Mouse (Mus musculus): ENCODE measurements around the gene Ankrd11. TPM values are rescaled to one million over a fixed set of nuclear protein-coding genes. Genes with fewer than 3 reads are reported as not detected.

Gene Ankrd11
- polyA plus RNA-seq, 1 experiment from 2014 or later = 70.8 TPM

DNA sequence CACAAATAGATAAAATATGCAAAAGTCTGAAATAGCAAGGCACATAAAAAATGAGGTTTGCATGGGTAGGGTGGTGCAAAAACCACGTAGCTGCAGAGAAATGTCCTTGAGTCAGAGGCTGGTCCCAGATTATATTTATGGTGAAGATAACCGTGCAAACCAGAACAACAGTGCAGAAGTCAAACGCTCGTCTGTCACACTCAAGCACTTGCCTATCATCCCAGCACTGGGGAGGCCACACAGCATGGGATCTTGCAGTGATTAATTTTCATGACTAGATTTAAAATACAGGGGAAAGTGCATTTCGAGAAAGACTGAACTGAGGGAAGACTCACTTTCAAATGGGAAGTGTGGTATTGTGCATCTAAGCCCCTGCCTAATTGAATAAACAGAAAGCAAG lies 48.3 kb downstream of the Ankrd11 start:
- Histone ChIP-seq H3K4me3 (no peak overlapping the region), H3K27ac (replicated peaks) (no peak overlapping the region), H3K4me1 (replicated peaks) (peaks cover 19% of the 10 kb centered on the region), H3K36me3 (no peaks in the 10 kb centered on the region), H3K27me3 (no peaks in the 10 kb centered on the region), H3K9ac (no peak overlapping the region), H3K9me3 (no peaks in the 10 kb centered on the region), H3K4me2 (no peak overlapping the region)
- 50% methylated on average over 5 of the region's 5 CpGs for WGBS
- ATAC-seq (ENCODE audit: low FRiP score, low read depth) = no peak

DNA sequence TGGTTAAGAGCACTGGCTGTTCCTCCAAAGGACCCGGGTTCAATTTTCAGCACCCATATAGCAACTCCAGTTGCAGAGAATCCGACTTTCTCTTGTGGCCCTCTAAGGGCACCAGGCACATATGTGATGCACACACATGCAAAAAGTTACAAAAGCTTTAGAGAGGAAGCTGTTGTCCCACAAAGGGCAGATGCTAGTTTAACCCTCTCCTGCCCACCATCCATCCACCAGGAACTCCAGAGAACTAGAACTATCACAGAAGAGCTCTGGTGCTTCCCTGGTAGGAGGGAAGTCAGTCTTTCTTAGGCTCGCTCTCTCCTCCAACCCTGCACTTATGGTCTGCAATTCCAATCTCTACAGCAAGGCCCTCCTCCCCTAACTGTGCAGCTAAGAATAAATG lies 49.0 kb downstream of the Ankrd11 start:
- H3K36me3 ChIP-seq = no peaks in the 10 kb centered on the region
- no peak overlapping the region for H3K4me3 ChIP-seq
- H3K27me3 ChIP-seq = no peaks in the 10 kb centered on the region
- H3K9ac ChIP-seq = no peak overlapping the region
- no peak for ATAC-seq (ENCODE audit: low FRiP score, low read depth)
- H3K4me1 ChIP-seq (replicated peaks) = peaks cover 14% of the 10 kb centered on the region
- H3K27ac ChIP-seq (replicated peaks) = no peak overlapping the region
- no peak overlapping the region for H3K4me2 ChIP-seq
- no peaks in the 10 kb centered on the region for H3K9me3 ChIP-seq
- 88% methylated on average over 3 of the region's 3 CpGs for WGBS

- WGBS = 63% methylated on average over 2 of the region's 2 CpGs
- H3K9me3 ChIP-seq = no peaks in the 10 kb centered on the region
Observed at GRCm38 (mm10) chr8:122992296-122992695, 49.8 kb downstream of the Ankrd11 start.

GRCm38 (mm10) chr8:122991368-122991767 lies 50.7 kb downstream of the Ankrd11 start:
- Histone ChIP-seq H3K36me3 (no peaks in the 10 kb centered on the region), H3K9me3 (no peaks in the 10 kb centered on the region), H3K4me1 (replicated peaks) (peaks cover 24% of the 10 kb centered on the region), H3K4me2 (no peak overlapping the region), H3K4me3 (no peak overlapping the region), H3K27ac (replicated peaks) (no peak overlapping the region), H3K27me3 (no peaks in the 10 kb centered on the region), H3K9ac (no peak overlapping the region)
- 96% methylated on average over 5 of the region's 5 CpGs for WGBS
- ATAC-seq (ENCODE audit: low FRiP score, low read depth) = no peak

More at GRCm38 (mm10) chr8:122992296-122992695, 49.8 kb downstream of the Ankrd11 start:
- H3K36me3 ChIP-seq = no peaks in the 10 kb centered on the region
- no peak overlapping the region for H3K4me2 ChIP-seq
- no peaks in the 10 kb centered on the region for H3K27me3 ChIP-seq
- H3K4me1 ChIP-seq (replicated peaks) = peaks cover 15% of the 10 kb centered on the region
- no peak overlapping the region for H3K9ac ChIP-seq
- no peak overlapping the region for H3K27ac ChIP-seq (replicated peaks)
- no peak overlapping the region for H3K4me3 ChIP-seq
- ATAC-seq (ENCODE audit: low FRiP score, low read depth) = no peak

- H3K4me3 ChIP-seq = no peak overlapping the region
- H3K9ac ChIP-seq = no peak overlapping the region
- H3K36me3 ChIP-seq = no peaks in the 10 kb centered on the region
- ATAC-seq (ENCODE audit: low FRiP score, low read depth) = no peak
- H3K4me2 ChIP-seq = no peak overlapping the region
- H3K9me3 ChIP-seq = no peaks in the 10 kb centered on the region
- H3K27me3 ChIP-seq = no peaks in the 10 kb centered on the region
- H3K27ac ChIP-seq (replicated peaks) = no peak overlapping the region
- 87% methylated on average over 2 of the region's 2 CpGs for WGBS
- peaks cover 35% of the 10 kb centered on the region for H3K4me1 ChIP-seq (replicated peaks)
Observed at GRCm38 (mm10) chr8:122989976-122990375, 52.1 kb downstream of the Ankrd11 start.

DNA sequence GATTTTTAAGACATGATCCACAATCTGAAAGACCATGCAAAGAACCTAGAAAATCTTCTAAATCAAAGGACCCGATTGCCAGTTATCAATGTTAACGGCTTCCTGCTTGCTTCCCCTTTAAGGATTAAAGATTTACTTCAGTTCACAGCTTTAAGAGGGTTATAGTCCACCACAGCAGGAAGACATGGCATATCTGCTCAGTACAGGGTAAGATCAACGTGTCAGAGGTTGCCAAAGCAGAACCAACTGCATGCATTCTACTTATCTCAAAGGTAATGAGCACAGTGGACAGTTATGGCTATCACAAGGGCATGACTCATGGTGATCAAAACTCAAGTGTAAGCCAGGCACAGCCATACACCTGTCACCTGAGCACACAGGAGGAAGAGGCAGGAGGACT lies 53.1 kb downstream of the Ankrd11 start:
- Histone ChIP-seq H3K4me3 (no peak overlapping the region), H3K4me2 (no peak overlapping the region), H3K27ac (replicated peaks) (no peak overlapping the region), H3K9me3 (no peaks in the 10 kb centered on the region), H3K4me1 (replicated peaks) (peaks cover 33% of the 10 kb centered on the region), H3K9ac (no peak overlapping the region), H3K27me3 (no peaks in the 10 kb centered on the region), H3K36me3 (no peaks in the 10 kb centered on the region)
- no peak for ATAC-seq (ENCODE audit: low FRiP score, low read depth)
- 92% methylated on average over 3 of the region's 3 CpGs for WGBS

DNA sequence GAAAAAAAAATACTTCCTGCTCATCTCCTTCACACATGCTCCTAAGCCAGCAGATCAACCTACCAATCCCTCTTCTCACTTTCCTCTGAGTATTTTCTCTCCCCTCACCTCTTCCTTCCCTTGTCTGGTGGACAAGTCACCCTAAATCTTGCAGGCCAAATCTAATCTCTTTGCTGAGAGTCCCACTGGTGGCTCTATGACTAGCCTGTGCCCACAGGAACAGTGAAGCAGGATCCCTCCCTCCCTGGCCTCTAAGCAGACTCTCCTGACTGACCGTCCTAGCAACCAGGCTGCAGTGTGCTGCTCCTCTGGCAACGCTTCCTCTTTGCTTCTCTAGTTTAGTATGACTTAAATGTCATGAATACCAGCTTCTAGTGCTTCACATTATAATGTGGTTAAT lies 54.8 kb downstream of the Ankrd11 start:
- no peaks in the 10 kb centered on the region for H3K27me3 ChIP-seq
- H3K36me3 ChIP-seq = no peaks in the 10 kb centered on the region
- 43% methylated on average over 2 of the region's 2 CpGs for WGBS
- no peak overlapping the region for H3K27ac ChIP-seq (replicated peaks)
- no peaks in the 10 kb centered on the region for H3K9me3 ChIP-seq
- no peak overlapping the region for H3K9ac ChIP-seq
- no peak overlapping the region for H3K4me2 ChIP-seq
- H3K4me1 ChIP-seq (replicated peaks) = peaks cover 30% of the 10 kb centered on the region
- no peak for ATAC-seq (ENCODE audit: low FRiP score, low read depth)
- no peak overlapping the region for H3K4me3 ChIP-seq

- no peak overlapping the region for H3K4me3 ChIP-seq
- peaks cover 29% of the 10 kb centered on the region for H3K4me1 ChIP-seq (replicated peaks)
- H3K4me2 ChIP-seq = no peak overlapping the region
- no peaks in the 10 kb centered on the region for H3K36me3 ChIP-seq
- no peak for ATAC-seq (ENCODE audit: low FRiP score, low read depth)
- 87% methylated on average over 8 of the region's 8 CpGs for WGBS
- H3K27me3 ChIP-seq = no peaks in the 10 kb centered on the region
- H3K27ac ChIP-seq (replicated peaks) = no peak overlapping the region
- H3K9me3 ChIP-seq = no peaks in the 10 kb centered on the region
- no peak overlapping the region for H3K9ac ChIP-seq
Observed at GRCm38 (mm10) chr8:122986501-122987184, 55.4 kb downstream of the Ankrd11 start.

GRCm38 (mm10) chr8:122984175-122984574 lies 57.9 kb downstream of the Ankrd11 start:
- Histone ChIP-seq H3K4me2 (no peak overlapping the region), H3K9ac (no peak overlapping the region), H3K9me3 (no peaks in the 10 kb centered on the region), H3K4me1 (replicated peaks) (peaks cover 41% of the 10 kb centered on the region), H3K4me3 (no peak overlapping the region), H3K27ac (replicated peaks) (no peak overlapping the region), H3K36me3 (no peaks in the 10 kb centered on the region), H3K27me3 (no peaks in the 10 kb centered on the region)
- ATAC-seq (ENCODE audit: low FRiP score, low read depth) = no peak
- 94% methylated on average over 3 of the region's 3 CpGs for WGBS

DNA sequence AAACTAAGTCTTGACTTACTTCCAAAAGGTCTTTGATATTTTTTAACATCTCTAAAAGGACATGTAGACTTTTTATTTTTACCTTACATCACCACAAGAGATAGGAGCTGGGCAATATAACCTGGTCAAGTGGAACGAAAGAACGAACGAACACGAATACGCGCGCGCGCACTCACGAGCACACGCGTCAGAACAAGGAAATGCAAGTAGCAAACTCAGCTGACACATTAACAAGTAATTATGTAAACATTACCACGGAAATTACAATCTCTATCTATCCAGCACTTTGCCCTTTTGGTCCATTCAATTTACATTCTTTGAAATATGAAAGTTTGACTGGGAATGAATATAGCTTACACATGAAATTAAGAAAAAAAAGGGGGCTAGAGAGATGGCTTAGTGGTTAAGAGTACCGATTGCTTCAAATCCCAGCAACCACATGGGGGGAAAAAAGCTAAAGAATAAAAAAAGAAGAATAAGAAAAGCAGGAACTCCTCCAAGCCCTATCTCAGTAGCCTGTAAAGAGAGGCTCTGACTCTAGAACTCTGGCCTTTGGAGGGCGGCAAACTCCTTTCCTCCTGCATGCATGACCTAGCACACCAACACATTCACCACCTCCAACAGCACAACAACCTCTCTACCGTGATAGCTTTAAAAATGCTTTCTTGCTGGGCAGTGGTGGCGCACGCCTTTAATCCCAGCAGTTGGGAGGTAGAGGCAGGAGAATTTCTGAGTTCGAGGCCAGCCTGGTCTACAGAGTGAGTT lies 58.7 kb downstream of the Ankrd11 start:
- no peak overlapping the region for H3K9ac ChIP-seq
- no peak overlapping the region for H3K27ac ChIP-seq (replicated peaks)
- H3K27me3 ChIP-seq = no peaks in the 10 kb centered on the region
- no peaks in the 10 kb centered on the region for H3K36me3 ChIP-seq
- H3K4me3 ChIP-seq = no peak overlapping the region
- 88% methylated on average over 19 of the region's 19 CpGs for WGBS
- ATAC-seq (ENCODE audit: low FRiP score, low read depth) = no peak
- no peaks in the 10 kb centered on the region for H3K9me3 ChIP-seq
- H3K4me2 ChIP-seq = no peak overlapping the region
- H3K4me1 ChIP-seq (replicated peaks) = peaks cover 44% of the 10 kb centered on the region

- no peak overlapping the region for H3K27ac ChIP-seq (replicated peaks)
- H3K4me3 ChIP-seq = no peak overlapping the region
- H3K4me2 ChIP-seq = no peak overlapping the region
- H3K27me3 ChIP-seq = no peaks in the 10 kb centered on the region
- ATAC-seq (ENCODE audit: low FRiP score, low read depth) = no peak
- 94% methylated on average over 5 of the region's 5 CpGs for WGBS
- no peaks in the 10 kb centered on the region for H3K9me3 ChIP-seq
- H3K4me1 ChIP-seq (replicated peaks) = peaks cover 33% of the 10 kb centered on the region
- no peaks in the 10 kb centered on the region for H3K36me3 ChIP-seq
- no peak overlapping the region for H3K9ac ChIP-seq
Observed at GRCm38 (mm10) chr8:122981646-122982045, 60.4 kb downstream of the Ankrd11 start.

GRCm38 (mm10) chr8:122979865-122980509 lies 62.1 kb downstream of the Ankrd11 start:
- no peaks in the 10 kb centered on the region for H3K9me3 ChIP-seq
- ATAC-seq (ENCODE audit: low FRiP score, low read depth) = no peak
- 64% methylated on average over 10 of the region's 10 CpGs for WGBS
- H3K36me3 ChIP-seq = no peaks in the 10 kb centered on the region
- no peak overlapping the region for H3K4me2 ChIP-seq
- H3K4me3 ChIP-seq = no peak overlapping the region
- no peak overlapping the region for H3K27ac ChIP-seq (replicated peaks)
- H3K9ac ChIP-seq = no peak overlapping the region
- H3K27me3 ChIP-seq = no peaks in the 10 kb centered on the region
- H3K4me1 ChIP-seq (replicated peaks) = peaks cover 20% of the 10 kb centered on the region

All from hindbrain, embryonic 15.5 days (tissue).